Mouse (Mus musculus): ENCODE data around the gene Grip2. TPM values are rescaled to one million over a fixed set of nuclear protein-coding genes. Genes with fewer than 3 reads are reported as not detected.

Gene Grip2
- total RNA-seq, 2 experiments from 2014 or later: 1.7 to 2.1 TPM

Other genes starting within 250 kb of the Grip2 start
- 100 to 1,000 TPM; 209 to 474 TPM for gene Slc6a6, start 143.2 kb downstream of the Grip2 start, total RNA-seq (2021)
- gene Ccdc174, start 50.8 kb upstream of the Grip2 start, total RNA-seq (2021): 10 to 100 TPM; 32.4 to 55.9 TPM
- 1 to 10 TPM; 1.7 to 2.5 TPM for gene 4930590J08Rik, start 75.6 kb upstream of the Grip2 start, total RNA-seq (2021)
- gene Fgd5, start 151.6 kb upstream of the Grip2 start, total RNA-seq (2021): 10 to 100 TPM; 15.2 to 16.2 TPM